Mouse (Mus musculus): ENCODE data around the gene Pafah1b1. TPM values are rescaled to one million over a fixed set of nuclear protein-coding genes. Genes with fewer than 3 reads are reported as not detected.

The Pafah1b1 gene
- polyA plus RNA-seq, 1 experiment from 2014 or later, result 62.1 TPM

DNA sequence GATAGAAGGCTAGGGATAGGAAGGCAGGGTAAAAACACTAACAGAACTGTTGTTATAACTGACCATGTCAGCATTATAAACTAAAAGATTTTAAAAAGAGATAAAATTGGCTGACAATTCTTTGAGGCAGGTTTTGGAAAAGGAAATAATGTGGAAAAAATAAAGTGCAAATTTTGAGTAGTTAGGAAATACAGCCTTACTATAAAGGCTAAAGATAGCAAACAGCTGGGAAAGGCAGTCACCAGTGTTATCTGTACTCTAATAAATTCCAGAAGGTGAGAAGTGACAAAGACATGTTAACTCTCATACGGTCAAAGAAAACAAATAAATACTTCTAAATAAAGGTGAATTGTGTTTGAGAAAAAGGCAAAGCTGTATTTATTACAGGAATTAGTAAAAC, 15.7 kb downstream of the Pafah1b1 start:
- WGBS, result 19% methylated on average over 1 of the region's 1 CpGs
- H3K9ac ChIP-seq (ENCODE audit: low read depth, low read length), result no peak overlapping the region
- no peak overlapping the region for H3K4me3 ChIP-seq (ENCODE audit: low read depth, low read length)
- no peak overlapping the region for H3K27ac ChIP-seq (ENCODE audit: low read depth, low read length)
- no peaks in the 10 kb centered on the region for H3K4me1 ChIP-seq (replicated peaks; ENCODE audit: control insufficient read depth, insufficient read depth, low read length)
- no peak for TF ChIP-seq CTCF (IDR thresholded peaks at IDR 0.05; ENCODE audit: low read depth)
- no peak for ATAC-seq
- H3K9me3 ChIP-seq (ENCODE audit: control insufficient read depth), result no peaks in the 10 kb centered on the region
- no peaks in the 10 kb centered on the region for H3K36me3 ChIP-seq (ENCODE audit: control insufficient read depth, insufficient read depth)
- no peak overlapping the region for H3K4me2 ChIP-seq (replicated peaks; ENCODE audit: low read depth)
- no peaks in the 10 kb centered on the region for H3K27me3 ChIP-seq (replicated peaks; ENCODE audit: control insufficient read depth, insufficient read depth, low read length)

GRCm38 (mm10) chr11:74704068-74704467, 20.4 kb downstream of the Pafah1b1 start:
- Histone ChIP-seq H3K4me3 (ENCODE audit: low read depth, low read length) (no peak overlapping the region), H3K36me3 (ENCODE audit: control insufficient read depth, insufficient read depth) (peaks cover under 1% of the 10 kb centered on the region; the same call in 1 of the 2 replicates), H3K27me3 (replicated peaks; ENCODE audit: control insufficient read depth, insufficient read depth, low read length) (no peaks in the 10 kb centered on the region), H3K9me3 (ENCODE audit: control insufficient read depth) (no peaks in the 10 kb centered on the region), H3K4me2 (replicated peaks; ENCODE audit: low read depth) (no peak overlapping the region), H3K27ac (ENCODE audit: low read depth, low read length) (no peak overlapping the region), H3K9ac (ENCODE audit: low read depth, low read length) (no peak overlapping the region), H3K4me1 (replicated peaks; ENCODE audit: control insufficient read depth, insufficient read depth, low read length) (no peaks in the 10 kb centered on the region)
- no peak for TF ChIP-seq CTCF (IDR thresholded peaks at IDR 0.05; ENCODE audit: low read depth)
- WGBS, result 86% methylated on average over 2 of the region's 2 CpGs
- no peak for ATAC-seq

DNA sequence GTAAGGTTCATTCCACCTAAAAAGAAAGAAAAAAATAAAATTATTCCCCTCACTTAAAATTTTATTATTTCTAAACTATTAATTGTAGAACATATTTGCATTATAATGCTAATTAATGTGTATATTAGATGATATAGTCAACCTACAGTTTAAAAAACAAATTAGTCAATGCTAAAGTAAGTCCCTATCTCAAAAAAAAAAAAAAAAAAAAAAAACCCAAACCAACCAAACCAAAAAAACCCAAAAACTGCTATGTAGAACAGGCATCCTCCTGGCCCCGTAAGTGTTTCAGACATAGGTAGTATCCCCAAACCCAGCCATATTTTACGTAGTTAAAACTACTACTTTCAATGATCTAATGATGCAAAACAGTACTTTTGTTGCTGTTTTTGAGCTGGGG, 25.0 kb downstream of the Pafah1b1 start:
- Histone ChIP-seq H3K36me3 (ENCODE audit: control insufficient read depth, insufficient read depth) (peaks cover 12% of the 10 kb centered on the region), H3K9me3 (ENCODE audit: control insufficient read depth) (no peaks in the 10 kb centered on the region), H3K27ac (ENCODE audit: low read depth, low read length) (no peak overlapping the region), H3K4me2 (replicated peaks; ENCODE audit: low read depth) (no peak overlapping the region), H3K27me3 (replicated peaks; ENCODE audit: control insufficient read depth, insufficient read depth, low read length) (no peaks in the 10 kb centered on the region), H3K4me1 (replicated peaks; ENCODE audit: control insufficient read depth, insufficient read depth, low read length) (no peaks in the 10 kb centered on the region), H3K4me3 (ENCODE audit: low read depth, low read length) (no peak overlapping the region), H3K9ac (ENCODE audit: low read depth, low read length) (no peak overlapping the region)
- WGBS, result 99% methylated on average over 2 of the region's 2 CpGs
- ATAC-seq, result no peak
- TF ChIP-seq CTCF (IDR thresholded peaks at IDR 0.05; ENCODE audit: low read depth), result no peak

GRCm38 (mm10) chr11:74692151-74692550, 32.3 kb downstream of the Pafah1b1 start:
- no peak overlapping the region for H3K27ac ChIP-seq (ENCODE audit: low read depth, low read length)
- H3K4me3 ChIP-seq (ENCODE audit: low read depth, low read length), result no peak overlapping the region
- H3K9me3 ChIP-seq (ENCODE audit: control insufficient read depth), result no peaks in the 10 kb centered on the region
- TF ChIP-seq CTCF (IDR thresholded peaks at IDR 0.05; ENCODE audit: low read depth), result no peak
- no peaks in the 10 kb centered on the region for H3K27me3 ChIP-seq (replicated peaks; ENCODE audit: control insufficient read depth, insufficient read depth, low read length)
- H3K4me1 ChIP-seq (replicated peaks; ENCODE audit: control insufficient read depth, insufficient read depth, low read length), result no peaks in the 10 kb centered on the region
- 33% methylated on average over 1 of the region's 1 CpGs for WGBS
- no peak for ATAC-seq
- no peak overlapping the region for H3K9ac ChIP-seq (ENCODE audit: low read depth, low read length)
- peaks cover 22% of the 10 kb centered on the region for H3K36me3 ChIP-seq (ENCODE audit: control insufficient read depth, insufficient read depth)
- H3K4me2 ChIP-seq (replicated peaks; ENCODE audit: low read depth), result no peak overlapping the region

- H3K27ac ChIP-seq (ENCODE audit: low read depth, low read length), result no peak overlapping the region
- no peaks in the 10 kb centered on the region for H3K9me3 ChIP-seq (ENCODE audit: control insufficient read depth)
- ATAC-seq, result no peak
- 77% methylated on average over 4 of the region's 4 CpGs for WGBS
- TF ChIP-seq CTCF (IDR thresholded peaks at IDR 0.05; ENCODE audit: low read depth), result no peak
- no peaks in the 10 kb centered on the region for H3K4me1 ChIP-seq (replicated peaks; ENCODE audit: control insufficient read depth, insufficient read depth, low read length)
- no peak overlapping the region for H3K4me3 ChIP-seq (ENCODE audit: low read depth, low read length)
- H3K4me2 ChIP-seq (replicated peaks; ENCODE audit: low read depth), result no peak overlapping the region
- H3K36me3 ChIP-seq (ENCODE audit: control insufficient read depth, insufficient read depth), result peaks cover 53% of the 10 kb centered on the region
- no peaks in the 10 kb centered on the region for H3K27me3 ChIP-seq (replicated peaks; ENCODE audit: control insufficient read depth, insufficient read depth, low read length)
- no peak overlapping the region for H3K9ac ChIP-seq (ENCODE audit: low read depth, low read length)
Measured at GRCm38 (mm10) chr11:74675156-74675555, 49.3 kb downstream of the Pafah1b1 start.

GRCm38 (mm10) chr11:74674713-74675112, 49.8 kb downstream of the Pafah1b1 start:
- Histone ChIP-seq H3K9me3 (ENCODE audit: control insufficient read depth) (no peaks in the 10 kb centered on the region), H3K4me2 (replicated peaks; ENCODE audit: low read depth) (no peak overlapping the region), H3K27ac (ENCODE audit: low read depth, low read length) (no peak overlapping the region), H3K4me3 (ENCODE audit: low read depth, low read length) (no peak overlapping the region), H3K9ac (ENCODE audit: low read depth, low read length) (no peak overlapping the region), H3K4me1 (replicated peaks; ENCODE audit: control insufficient read depth, insufficient read depth, low read length) (no peaks in the 10 kb centered on the region), H3K36me3 (ENCODE audit: control insufficient read depth, insufficient read depth) (peaks cover 50% of the 10 kb centered on the region), H3K27me3 (replicated peaks; ENCODE audit: control insufficient read depth, insufficient read depth, low read length) (no peaks in the 10 kb centered on the region)
- 91% methylated on average over 8 of the region's 8 CpGs for WGBS
- ATAC-seq, result no peak
- no peak for TF ChIP-seq CTCF (IDR thresholded peaks at IDR 0.05; ENCODE audit: low read depth)

GRCm38 (mm10) chr11:74673561-74673960, 50.9 kb downstream of the Pafah1b1 start:
- no peaks in the 10 kb centered on the region for H3K27me3 ChIP-seq (replicated peaks; ENCODE audit: control insufficient read depth, insufficient read depth, low read length)
- H3K4me1 ChIP-seq (replicated peaks; ENCODE audit: control insufficient read depth, insufficient read depth, low read length), result no peaks in the 10 kb centered on the region
- TF ChIP-seq CTCF (IDR thresholded peaks at IDR 0.05; ENCODE audit: low read depth), result no peak
- WGBS, result 65% methylated on average over 1 of the region's 1 CpGs
- H3K27ac ChIP-seq (ENCODE audit: low read depth, low read length), result no peak overlapping the region
- ATAC-seq, result no peak
- H3K4me3 ChIP-seq (ENCODE audit: low read depth, low read length), result no peak overlapping the region
- H3K36me3 ChIP-seq (ENCODE audit: control insufficient read depth, insufficient read depth), result peaks cover 50% of the 10 kb centered on the region
- H3K9ac ChIP-seq (ENCODE audit: low read depth, low read length), result no peak overlapping the region
- no peak overlapping the region for H3K4me2 ChIP-seq (replicated peaks; ENCODE audit: low read depth)
- H3K9me3 ChIP-seq (ENCODE audit: control insufficient read depth), result no peaks in the 10 kb centered on the region
